Comparison of ENCODE assay signal across 22 mouse cellular contexts in genomic region chr7:142699334-142699860, GRCm38 (mm10). TPM values are rescaled to one million over a fixed set of nuclear protein-coding genes. Genes with fewer than 3 reads are reported as not detected.
DNase-seq lines count a peak whose midpoint lies in the region; ATAC-seq and TF ChIP-seq lines count a peak whose summit lies in the region.
"Had no signal": no experiment of that assay in that cellular context is flagged by ENCODE, and none has a peak within 500 bp of the region (broad histone marks: within the 10 kb centered on the region; RNA-seq: fewer than 3 reads in every experiment).

No protein-coding gene starts in this region.

- peak; percentile 6 for DNase-seq in kidney, adult 9 months
- DNase-seq in kidney, adult 11 months = no peak
- peak; percentile 6 for DNase-seq in adipocyte (ENCODE audit: low spot score)
- peak; percentile 81 for DNase-seq in heart, adult 8-10 months (ENCODE audit: low spot score)
- DNase-seq in layer of hippocampus, adult 11-12 months (ENCODE audit: low spot score) = no peak
- no peak for DNase-seq in frontal cortex, postnatal 14 days (ENCODE audit: low spot score in 2 of 2)
- DNase-seq: adrenal gland, adult 2 months; spleen, adult 18-20 months; thymus, postnatal 36 days had no signal

- no peak overlapping the region for H3K4me3 ChIP-seq in C2C12 (ENCODE audit: insufficient read depth, poor library complexity, severe bottlenecking)
- H3K4me3 ChIP-seq: embryonic facial prominence, embryonic 15.5 days; forebrain, embryonic 12.5 days; hindbrain, embryonic 13.5 days; midbrain, embryonic 12.5 days had no signal

- no peak overlapping the region for H3ac ChIP-seq in C2C12 (ENCODE audit: control insufficient read depth, insufficient read length, low read depth)

- H3K36me3 ChIP-seq in C2C12 (ENCODE audit: control insufficient read depth, insufficient read depth) = no peaks in the 10 kb centered on the region
- H3K36me3 ChIP-seq: embryonic facial prominence, embryonic 15.5 days; forebrain, embryonic 12.5 days; hindbrain, embryonic 13.5 days; midbrain, embryonic 12.5 days had no signal

- no peak for TF ChIP-seq CTCF in C2C12 (IDR thresholded peaks at IDR 0.05; ENCODE audit: control insufficient read depth, insufficient read depth, insufficient read length)

- H3K27me3 ChIP-seq in C2C12 (ENCODE audit: control insufficient read depth, insufficient read depth, insufficient read length) = no peaks in the 10 kb centered on the region
- H3K27me3 ChIP-seq: embryonic facial prominence, embryonic 15.5 days; forebrain, embryonic 12.5 days; hindbrain, embryonic 13.5 days; midbrain, embryonic 12.5 days; Patski had no signal

- no peak for ATAC-seq in megakaryocyte, adult 5-6 weeks (ENCODE audit: poor library complexity, severe bottlenecking)
- ATAC-seq: intestine, postnatal 0 days; lung, postnatal 0 days; Patski had no signal

- H3K79me2 ChIP-seq in C2C12 (ENCODE audit: control insufficient read depth, insufficient read depth) = no peaks in the 10 kb centered on the region

- H3K79me3 ChIP-seq in C2C12 (ENCODE audit: low read depth) = no peaks in the 10 kb centered on the region

TF ChIP-seq in C2C12, 6 proteins besides CTCF, POLR2A, EP300 and RAD21:
- peak; percentile 69 for TF ChIP-seq MYOD1 (IDR thresholded peaks at IDR 0.05; ENCODE audit: control insufficient read depth, insufficient read length, low read depth)
- no peak for TF ChIP-seq USF1 (IDR thresholded peaks at IDR 0.05; ENCODE audit: low read depth)
- TF ChIP-seq FOSL1 (IDR thresholded peaks at IDR 0.05; ENCODE audit: insufficient read depth, low read length, poor library complexity, severe bottlenecking) = no peak
TF ChIP-seq in C2C12: peak in this region for 1.

RNA-seq across cellular contexts. Expression of gene Gm49394, which starts 29.7 kb away (rescaled TPM):
- polyA plus RNA-seq in C2C12 (2012; fragmentation: generic; extraction: Trizol) = 0.01 TPM
- under 1 TPM in 1 of 4 experiments, not detected in 3; 0.09 TPM for total RNA-seq in heart, adult 8-10 months (2022)
- not detected in 2 replicates for total RNA-seq in megakaryocyte, adult 5-6 weeks (2015)
- not detected in 2 replicates for total RNA-seq in megakaryocyte, adult 5-6 weeks (2017)
- total RNA-seq: adrenal gland, adult 2 months; CH12.LX had no signal
- polyA plus RNA-seq: adrenal gland, adult 2 months; forebrain, embryonic 12.5 days; hindbrain, embryonic 13.5 days; intestine, postnatal 0 days; liver, embryonic 11.5 days; lung, postnatal 0 days; midbrain, embryonic 12.5 days; Patski had no signal

RNA-seq across cellular contexts. Expression of gene Igf2, which starts 32.8 kb away (rescaled TPM):
- 5.5 TPM for polyA plus RNA-seq in C2C12 (2012; fragmentation: generic; extraction: Trizol)
- 10 to 100 TPM; 53.1 to 76.2 (median 63.4) TPM for total RNA-seq in heart, adult 8-10 months (2022)
- total RNA-seq in megakaryocyte, adult 5-6 weeks (2015) = 0.05 TPM in 1 of 2 replicates, not detected in the other
- not detected in 2 replicates for total RNA-seq in megakaryocyte, adult 5-6 weeks (2017)
- total RNA-seq: CH12.LX had no signal

RNA-seq across cellular contexts. Expression of gene Ins2, which starts 43.8 kb away (rescaled TPM):
- polyA plus RNA-seq in C2C12 (2012; fragmentation: generic; extraction: Trizol) = not detected
- total RNA-seq in heart, adult 8-10 months (2022) = not detected
- not detected in 2 replicates for total RNA-seq in megakaryocyte, adult 5-6 weeks (2015)
- total RNA-seq in megakaryocyte, adult 5-6 weeks (2017) = not detected in 2 replicates
- total RNA-seq: adrenal gland, adult 2 months; CH12.LX; layer of hippocampus, adult 8-10 months; left cerebral cortex, postnatal 14 days had no signal
- polyA plus RNA-seq: adrenal gland, adult 2 months; embryonic facial prominence, embryonic 15.5 days; forebrain, embryonic 12.5 days; liver, embryonic 11.5 days; lung, postnatal 0 days; midbrain, embryonic 12.5 days; Patski had no signal

Comparison
In these comparisons a context has a peak if more than half of its experiments do, and no peak if none do; other contexts are left out.
1. DNase-seq: peak in kidney, adult 9 months (single experiment), adipocyte (single experiment) and heart, adult 8-10 months (single experiment); none in kidney, adult 11 months (single experiment), layer of hippocampus, adult 11-12 months (single experiment) and frontal cortex, postnatal 14 days (0 of 2).
2. RNA of gene Igf2, which starts 32.8 kb away (total RNA-seq): 53.1 to 76.2 TPM in heart, adult 8-10 months; 0.05 TPM in megakaryocyte, adult 5-6 weeks; every median in the first group is over 10 times any median in the second.